Mouse (Mus musculus): ENCODE data around the gene Gjc2.

Gene Gjc2

GRCm38 (mm10) chr11:59161398-59161797 is 21.6 kb downstream of the Gjc2 start:
- DNase-seq (ENCODE audit: low spot score) = no peak

GRCm38 (mm10) chr11:59159558-59159957 is 23.5 kb downstream of the Gjc2 start:
- DNase-seq (ENCODE audit: low spot score) = no peak

- DNase-seq (ENCODE audit: low spot score) = no peak
These were observed 23.9 kb downstream of the Gjc2 start for GRCm38 (mm10) chr11:59159099-59159498.

- DNase-seq (ENCODE audit: low spot score) = no peak
These were observed 27.1 kb downstream of the Gjc2 start for GRCm38 (mm10) chr11:59155900-59156299.

GRCm38 (mm10) chr11:59154220-59154619 is 28.8 kb downstream of the Gjc2 start:
- DNase-seq (ENCODE audit: low spot score) = no peak

- DNase-seq (ENCODE audit: low spot score) = no peak
These were observed 31.3 kb downstream of the Gjc2 start for GRCm38 (mm10) chr11:59151729-59152128.

- DNase-seq (ENCODE audit: low spot score) = no peak
These were observed 33.7 kb downstream of the Gjc2 start for GRCm38 (mm10) chr11:59149302-59149701.

GRCm38 (mm10) chr11:59142962-59143361 is 40.1 kb downstream of the Gjc2 start:
- DNase-seq (ENCODE audit: low spot score) = no peak

GRCm38 (mm10) chr11:59141772-59142370 is 41.1 kb downstream of the Gjc2 start:
- DNase-seq (ENCODE audit: low spot score) = no peak

GRCm38 (mm10) chr11:59138537-59139486 is 44.2 kb downstream of the Gjc2 start:
- no peak for DNase-seq (ENCODE audit: low spot score)

GRCm38 (mm10) chr11:59136994-59137706 is 45.9 kb downstream of the Gjc2 start:
- no peak for DNase-seq (ENCODE audit: low spot score)

GRCm38 (mm10) chr11:59135904-59136452 is 47.0 kb downstream of the Gjc2 start, which contains the start of gene Obscn:
Obscn (minus strand) TSS chr11:59136402.
- DNase-seq (ENCODE audit: low spot score) = no peak

- DNase-seq (ENCODE audit: low spot score) = no peak
These were observed 47.8 kb downstream of the Gjc2 start for GRCm38 (mm10) chr11:59135051-59135820.

- DNase-seq (ENCODE audit: low spot score) = no peak
These were observed 48.5 kb downstream of the Gjc2 start for GRCm38 (mm10) chr11:59134373-59134997.

GRCm38 (mm10) chr11:59132065-59132464 is 50.9 kb downstream of the Gjc2 start:
- DNase-seq (ENCODE audit: low spot score) = no peak

GRCm38 (mm10) chr11:59131348-59131919 is 51.6 kb downstream of the Gjc2 start:
- DNase-seq (ENCODE audit: low spot score) = no peak

GRCm38 (mm10) chr11:59130782-59131181 is 52.2 kb downstream of the Gjc2 start:
- DNase-seq (ENCODE audit: low spot score) = no peak

All from layer of hippocampus, adult 9-10 months (tissue).